Mouse (Mus musculus) thymus, postnatal 36 days (tissue): ENCODE measurements at regions not wholly inside any gene's neighbourhood (a gene's known extent, or its start where the extent isn't known, plus 50 kb on each side); places are given as distances from the start of the nearest gene placed in this dataset.

Experiments used
- DNase-seq, 2 experiments: peaks; one replicate each; pipeline ENCODE4 v3.0.0; 2022; ENCODE audit warnings: mixed read lengths in 2 of 2

- DNase-seq: no peak
These were observed 418.0 kb upstream of the 9430069I07Rik start for GRCm38 (mm10) chr15:34775714-34776113.

- DNase-seq: no peak
These were observed 394.1 kb upstream of the 9430069I07Rik start for GRCm38 (mm10) chr15:34751746-34752145.

- DNase-seq: no peak
These were observed 393.3 kb upstream of the 9430069I07Rik start for GRCm38 (mm10) chr15:34751021-34751420.

GRCm38 (mm10) chr15:34747111-34747510 is 389.4 kb upstream of the 9430069I07Rik start:
- no peak for DNase-seq

GRCm38 (mm10) chr15:34743130-34743782 is 385.6 kb upstream of the 9430069I07Rik start:
- DNase-seq: peak; percentile 46 to 61

GRCm38 (mm10) chr15:34741488-34741887 is 383.8 kb upstream of the 9430069I07Rik start:
- DNase-seq: no peak
